Mouse (Mus musculus) T-helper 2 cell (primary cell): ENCODE results near the gene Stt3b.

Source experiments
- in situ Hi-C: fragments of 300-600 bp; cut with MboI, MseI; formaldehyde crosslinking; loops from one replicate; pipeline ENCODE4 v1.15.1; 2025; ENCODE audit warnings: high pct_unique_total_duplicates

The Stt3b gene

DNA sequence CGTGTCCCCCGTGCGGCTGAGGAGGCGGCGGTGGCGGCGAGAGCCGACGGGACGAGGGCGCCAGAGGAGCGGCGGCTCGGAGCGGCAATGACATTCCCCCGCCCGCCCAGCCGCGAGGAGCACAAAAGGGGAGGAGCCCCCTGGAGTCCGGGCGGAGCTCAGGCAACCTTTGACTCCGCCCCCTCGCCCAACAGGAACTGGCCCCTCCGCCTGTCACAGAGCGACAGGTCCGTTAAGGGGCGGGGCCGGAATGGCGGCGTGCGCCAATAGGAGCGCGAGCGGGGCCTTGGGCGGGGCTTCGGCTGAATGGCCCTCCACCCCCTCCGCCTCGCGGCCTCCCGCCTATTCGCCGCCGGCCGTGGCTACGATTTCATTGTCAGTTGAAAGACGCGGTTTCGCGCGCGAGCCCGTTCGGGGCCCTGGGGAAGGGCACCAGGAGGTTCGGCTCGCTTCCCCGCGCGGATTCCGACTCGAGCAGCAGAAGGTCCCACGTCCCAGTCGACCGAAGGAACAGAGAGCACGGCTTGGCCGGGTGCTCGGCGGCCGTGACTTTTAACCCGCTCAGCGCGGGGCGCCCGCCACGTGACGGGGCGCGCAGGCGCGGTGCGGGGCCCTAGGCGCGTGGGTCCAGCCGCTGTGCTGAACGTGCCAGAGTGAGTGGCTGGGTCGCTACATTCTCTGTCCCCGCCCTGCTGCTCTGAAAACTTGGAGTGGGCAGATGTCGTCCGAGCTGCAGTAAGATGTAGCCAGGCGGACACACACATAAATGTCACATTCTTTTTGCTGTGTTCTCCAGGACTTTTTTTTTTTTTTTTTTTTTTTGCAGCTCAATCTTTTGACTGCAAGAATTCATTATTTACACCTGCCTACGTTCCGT is at the start of gene Stt3b:
Gene Stt3b, minus strand, starts transcription at position 76 of the 877 bp plus-strand sequence.
- in situ Hi-C loops = loop anchor here (5.0 to 10.0 kb wide), 2 partner anchors 297 to 864 kb away; partner anchors contain the start of gene Tgfbr2

DNA sequence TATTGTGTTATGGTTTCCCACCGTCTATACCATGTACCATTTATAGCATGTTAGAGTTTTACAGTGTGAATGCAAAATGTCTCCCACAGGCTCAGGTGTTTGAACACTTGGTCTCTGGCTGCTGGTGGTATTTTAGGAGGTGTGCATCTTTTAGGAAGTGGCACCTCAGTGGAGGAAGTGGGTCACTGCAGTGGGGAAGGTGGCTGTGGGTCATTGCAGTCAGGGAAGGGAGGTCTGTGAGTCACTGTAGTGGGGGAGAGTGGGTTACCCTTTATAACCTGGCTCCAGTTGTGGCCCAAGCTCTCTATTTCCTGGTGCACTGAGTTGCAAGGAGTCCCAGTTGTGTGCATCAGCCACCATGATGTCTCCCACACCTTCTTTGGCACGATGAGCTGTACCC is 48.2 kb upstream of the Stt3b start:
- in situ Hi-C loops = no loop called here

DNA sequence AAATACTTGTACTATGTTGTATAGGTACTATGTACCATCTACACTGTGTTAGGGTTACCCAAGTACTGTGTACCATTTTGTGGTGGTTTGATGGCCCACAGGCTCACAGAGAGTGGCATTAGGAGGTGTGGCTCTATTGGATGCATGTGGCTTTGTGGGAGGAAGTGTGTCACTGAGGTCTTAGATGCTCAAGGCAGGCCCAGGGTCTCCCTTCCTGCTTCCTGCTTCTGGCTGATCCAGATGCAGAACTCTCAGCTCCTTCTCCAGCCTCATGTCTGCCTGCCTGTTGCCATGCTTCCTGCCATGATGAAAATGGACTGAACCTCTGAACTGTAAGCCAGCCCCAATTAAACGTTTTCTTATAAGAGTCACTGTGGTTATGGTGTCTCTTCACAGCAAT is 47.8 kb upstream of the Stt3b start:
- in situ Hi-C loops = no loop called here

DNA sequence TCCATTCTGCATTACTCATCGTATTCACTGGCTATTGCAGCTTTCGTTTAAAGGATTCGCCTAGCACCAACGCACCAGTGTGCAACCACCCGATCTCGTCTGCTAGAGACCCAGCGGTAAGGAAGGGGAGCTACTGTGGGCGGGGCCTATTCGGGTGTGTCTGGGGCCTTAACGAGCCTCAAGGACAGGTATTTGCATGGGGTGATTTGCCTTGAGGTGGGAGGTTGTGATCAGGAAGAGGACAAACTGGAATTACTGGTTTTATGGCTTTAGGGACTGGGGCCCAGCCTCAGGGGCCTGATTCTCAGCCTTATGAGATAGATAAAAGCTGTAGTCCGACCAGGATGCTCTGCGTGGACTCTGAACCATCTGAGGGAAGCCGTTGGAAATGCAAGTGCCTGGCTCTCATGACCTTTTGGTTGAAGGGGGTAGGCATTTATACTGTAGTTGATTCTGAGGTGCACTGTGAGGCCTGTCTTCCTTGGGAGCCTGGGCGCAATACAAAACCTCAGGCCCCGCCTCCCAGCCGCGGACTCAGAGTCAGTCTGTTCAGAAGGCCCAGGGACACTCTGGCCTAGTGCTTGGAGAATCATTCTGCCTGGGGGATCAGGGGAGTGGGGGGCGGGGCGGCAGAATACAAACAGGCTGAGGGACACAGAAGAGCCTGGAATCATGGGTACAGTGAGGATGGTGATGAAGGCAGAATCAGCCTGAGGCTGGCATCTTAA is 46.7 kb upstream of the Stt3b start:
- in situ Hi-C loops = no loop called here

DNA sequence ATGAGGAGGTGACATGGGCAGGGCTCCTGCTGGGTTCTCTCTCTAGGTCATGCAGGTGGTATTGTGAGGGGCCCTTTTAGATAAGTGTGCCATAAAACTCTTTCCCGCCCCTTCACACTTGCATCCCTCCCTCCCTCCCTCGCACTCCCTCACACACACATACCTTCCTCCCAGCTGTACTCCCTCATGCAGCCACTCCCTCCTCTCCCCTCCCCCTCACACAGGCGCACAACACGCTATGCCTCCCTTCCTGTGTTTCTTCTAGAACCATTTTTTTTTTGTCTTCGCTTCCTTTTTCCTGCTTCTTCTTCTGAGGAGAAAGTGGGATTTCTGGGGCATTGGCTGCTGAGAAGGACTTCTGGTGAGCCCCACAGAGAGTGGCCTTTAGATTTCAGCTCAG is 45.8 kb upstream of the Stt3b start:
- in situ Hi-C loops = no loop called here

DNA sequence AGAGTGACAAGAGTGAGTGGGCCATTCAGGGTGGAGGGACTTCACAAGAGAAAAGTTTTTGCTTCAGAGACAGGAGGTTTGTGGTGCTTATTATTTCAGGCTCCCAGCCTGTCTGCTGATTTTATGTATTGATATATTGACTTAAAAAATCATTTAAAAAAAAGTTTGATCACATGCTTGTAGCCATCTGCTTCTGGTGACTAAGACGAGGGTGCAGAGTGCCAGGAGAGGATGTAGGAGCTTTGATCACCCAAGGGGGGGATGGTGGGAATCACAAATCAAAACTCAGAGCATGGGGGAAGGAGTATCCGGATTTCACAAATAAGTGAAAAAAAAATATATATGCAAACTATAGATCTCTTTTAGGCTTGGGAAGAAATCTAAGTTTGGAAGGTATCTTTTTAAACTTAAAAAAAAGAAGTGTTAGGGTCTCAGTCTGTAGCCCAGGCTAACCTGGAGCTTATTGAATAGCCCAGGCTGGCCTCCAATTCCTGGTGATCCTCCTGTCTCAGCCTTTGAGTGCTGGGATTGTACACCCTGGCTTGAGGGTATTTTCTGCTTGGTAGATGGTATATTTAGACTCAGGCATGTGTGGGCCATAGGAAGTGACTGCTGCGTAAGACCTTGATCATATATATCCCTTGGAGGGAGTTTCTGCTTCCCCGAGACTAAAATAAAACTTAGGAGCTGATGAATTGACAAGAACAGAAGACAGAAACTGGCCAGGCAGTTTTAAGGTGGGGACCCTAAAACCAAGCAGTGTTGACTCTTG is 39.7 kb upstream of the Stt3b start:
- in situ Hi-C loops = no loop called here

DNA sequence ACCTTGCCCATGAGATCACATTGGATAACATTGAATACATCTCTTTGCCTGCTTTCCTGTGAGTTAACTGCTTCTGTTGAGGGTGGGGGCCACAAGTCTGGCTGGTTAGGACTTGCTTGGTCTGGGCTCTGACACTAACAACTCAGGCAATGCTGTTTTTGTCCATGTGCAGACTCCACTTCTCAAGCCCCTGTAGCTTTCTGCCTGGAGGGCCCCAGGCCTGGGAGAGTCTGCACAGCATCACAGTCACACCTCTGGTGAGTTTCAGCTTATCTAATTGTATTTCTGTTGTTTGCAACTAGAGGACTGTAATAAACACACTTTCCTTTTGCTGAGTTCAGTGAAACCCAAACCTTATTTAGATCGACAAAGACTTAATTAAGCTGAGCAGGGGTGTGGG is 38.9 kb upstream of the Stt3b start:
- in situ Hi-C loops = no loop called here

DNA sequence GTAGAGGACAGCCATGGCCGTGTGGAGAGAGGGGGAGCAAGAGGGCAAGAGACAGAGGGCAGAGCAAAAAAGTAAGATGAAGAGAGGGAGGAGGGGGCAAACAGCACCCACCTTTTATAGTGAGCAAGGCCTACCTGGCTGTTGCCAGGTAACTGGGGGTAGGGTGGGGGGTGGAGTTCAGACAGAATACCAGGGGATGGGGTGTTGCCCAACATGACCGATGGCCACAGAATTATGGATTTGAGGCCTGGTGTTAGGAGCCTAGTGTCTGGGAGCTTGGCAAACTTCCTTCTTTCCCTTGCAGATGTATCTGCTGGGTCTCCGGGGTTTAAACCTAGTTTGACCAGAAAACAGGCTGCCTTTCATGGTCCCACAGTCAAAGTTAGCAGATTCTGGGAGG is 34.7 kb upstream of the Stt3b start:
- in situ Hi-C loops = no loop called here

DNA sequence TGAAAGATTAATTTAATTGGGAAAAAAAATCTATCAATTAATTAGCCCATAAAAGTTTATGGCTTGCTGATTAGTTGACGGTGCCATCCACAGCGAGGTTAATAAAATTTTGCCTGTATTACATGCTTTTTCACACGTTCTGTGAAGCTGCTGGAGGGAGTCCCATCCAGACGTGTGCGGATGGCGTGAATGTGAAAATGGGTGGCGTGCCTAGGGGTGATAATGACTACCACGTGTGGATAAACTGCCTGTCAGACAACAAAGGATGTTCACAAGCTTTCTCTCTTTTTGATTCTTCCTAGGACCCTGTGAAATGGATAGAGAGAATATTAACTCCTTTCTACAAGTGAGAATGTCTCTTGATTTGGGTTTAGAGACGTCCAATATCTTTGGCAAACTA is 31.4 kb upstream of the Stt3b start:
- in situ Hi-C loops = no loop called here

DNA sequence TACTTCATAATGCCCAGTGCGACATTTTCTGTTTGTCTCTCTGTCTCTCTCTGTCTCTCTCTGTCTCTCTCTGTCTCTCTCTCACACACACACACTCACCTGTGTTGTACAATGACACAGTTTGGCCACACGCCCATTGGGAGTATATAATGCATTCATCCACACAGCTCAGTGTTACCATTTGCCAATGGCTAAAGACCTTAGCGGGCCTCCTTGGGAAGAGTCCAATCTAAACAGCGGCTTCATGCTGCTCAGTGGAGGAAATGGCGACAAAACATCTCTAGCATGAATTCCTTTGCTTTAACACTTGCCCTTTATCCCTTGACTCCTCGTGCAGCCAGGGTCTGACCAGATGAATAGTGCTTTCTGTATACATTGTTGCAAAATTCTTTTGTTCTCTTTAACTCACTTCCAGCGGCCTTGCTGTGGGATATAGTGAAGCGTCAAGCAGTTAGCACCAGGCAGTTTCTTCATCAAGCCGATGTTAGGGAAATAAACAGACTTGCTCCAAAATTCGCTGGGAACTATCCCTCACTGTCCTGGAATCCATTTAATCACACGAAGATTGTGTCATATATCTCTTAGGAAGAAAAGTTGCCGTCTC is 30.1 kb upstream of the Stt3b start:
- in situ Hi-C loops = no loop called here

DNA sequence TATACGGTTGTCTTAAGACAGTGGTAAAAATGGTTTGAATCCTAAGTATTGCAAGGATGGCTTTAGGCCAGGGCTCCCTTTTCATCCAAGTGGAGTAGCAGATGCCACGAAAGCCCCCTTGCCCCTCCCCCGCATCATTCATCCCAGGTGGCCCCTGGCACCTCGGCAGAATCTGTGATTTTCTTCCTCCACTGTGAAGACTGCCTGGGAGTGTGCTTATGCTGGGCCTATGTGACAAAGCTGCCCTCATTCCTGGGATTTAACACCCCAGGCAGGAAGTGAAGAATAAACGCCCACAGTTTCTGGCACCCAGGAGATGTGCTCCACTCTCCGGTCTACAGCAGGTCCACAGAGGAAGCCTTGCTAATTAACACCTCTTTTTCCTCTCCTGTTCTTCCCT is 28.6 kb upstream of the Stt3b start:
- in situ Hi-C loops = no loop called here

DNA sequence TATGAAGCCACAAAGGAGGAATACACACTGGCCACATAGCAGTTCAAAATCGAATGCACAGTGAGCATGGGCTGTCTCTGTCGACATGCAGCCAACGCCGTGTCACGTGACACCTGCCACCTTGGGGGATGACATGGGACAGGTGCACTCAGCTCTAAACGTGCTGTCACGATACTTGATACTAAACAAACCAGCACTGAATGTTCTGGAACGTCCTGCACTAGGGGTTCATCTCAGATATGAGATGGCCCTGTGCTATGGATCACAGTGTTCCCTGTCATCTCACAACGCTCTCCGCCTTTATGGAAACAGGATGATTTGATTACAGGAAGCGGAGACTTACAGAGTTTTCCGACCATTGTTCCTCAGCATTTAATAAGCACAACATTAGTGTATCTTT is 22.8 kb upstream of the Stt3b start:
- in situ Hi-C loops = no loop called here

DNA sequence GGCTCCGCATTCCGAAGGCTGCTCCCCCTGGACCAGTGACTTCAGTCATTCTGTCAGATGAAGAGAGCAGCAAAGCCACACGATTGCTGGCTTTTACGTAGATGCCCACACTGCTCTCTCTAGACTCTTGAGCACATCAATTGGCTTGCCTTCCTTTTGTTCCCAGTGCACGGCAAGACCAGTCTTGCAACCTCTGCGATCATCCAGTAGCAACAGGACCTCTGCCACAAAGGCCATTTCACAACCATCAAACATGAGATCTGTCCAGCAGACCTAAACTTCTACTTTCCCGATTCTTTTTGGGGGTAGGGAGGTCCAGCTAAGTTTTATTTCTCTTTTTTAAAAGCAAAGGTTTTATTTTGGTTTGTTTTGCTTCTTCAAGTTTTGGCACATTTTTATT is 22.1 kb upstream of the Stt3b start:
- in situ Hi-C loops = no loop called here

DNA sequence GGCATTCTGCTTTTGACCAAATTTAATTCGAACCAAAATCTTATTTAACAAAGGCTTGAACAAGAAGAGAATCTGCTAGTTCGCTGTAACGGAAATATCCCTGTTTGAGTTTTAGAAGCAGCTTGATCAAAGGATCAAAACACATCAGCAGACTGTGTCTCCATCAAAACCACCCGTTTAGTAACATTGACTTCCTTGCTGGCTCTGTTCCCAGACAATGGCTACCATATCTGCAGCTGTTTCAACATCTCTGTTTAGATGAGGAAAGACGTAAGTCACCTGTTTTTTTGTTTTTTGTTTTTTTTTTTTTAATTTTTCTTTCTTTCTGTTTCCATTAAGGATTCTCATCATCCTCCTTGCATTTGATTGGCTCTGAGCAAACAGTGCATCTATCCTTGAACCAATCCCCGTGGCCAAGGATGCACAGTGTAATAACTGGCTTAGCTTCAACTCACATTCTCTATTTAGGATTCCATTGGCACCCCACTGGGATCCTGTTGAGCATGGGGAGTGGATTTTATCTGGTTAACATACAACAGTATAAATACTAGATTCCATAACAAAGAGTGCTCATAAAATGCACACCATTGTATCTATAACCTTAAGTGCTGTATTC is 20.7 kb upstream of the Stt3b start:
- in situ Hi-C loops = no loop called here

DNA sequence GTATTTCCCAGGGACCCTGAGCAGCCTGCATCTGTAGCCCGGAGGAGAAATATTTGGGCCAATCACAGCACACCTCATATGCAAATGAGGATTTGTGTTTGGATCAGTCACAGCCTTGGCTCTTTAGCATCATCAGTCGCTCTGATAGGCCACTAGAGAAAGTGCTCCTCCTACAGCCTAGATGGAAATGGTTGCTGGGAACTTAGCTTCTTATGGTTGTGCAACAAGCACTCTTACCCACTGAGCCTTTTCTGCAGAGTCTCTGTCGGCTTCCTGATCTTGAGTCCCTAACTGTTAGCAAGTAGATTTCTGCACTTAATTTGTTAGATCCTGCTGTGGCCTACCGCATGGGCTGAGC is 16.3 kb upstream of the Stt3b start:
- in situ Hi-C loops = no loop called here

DNA sequence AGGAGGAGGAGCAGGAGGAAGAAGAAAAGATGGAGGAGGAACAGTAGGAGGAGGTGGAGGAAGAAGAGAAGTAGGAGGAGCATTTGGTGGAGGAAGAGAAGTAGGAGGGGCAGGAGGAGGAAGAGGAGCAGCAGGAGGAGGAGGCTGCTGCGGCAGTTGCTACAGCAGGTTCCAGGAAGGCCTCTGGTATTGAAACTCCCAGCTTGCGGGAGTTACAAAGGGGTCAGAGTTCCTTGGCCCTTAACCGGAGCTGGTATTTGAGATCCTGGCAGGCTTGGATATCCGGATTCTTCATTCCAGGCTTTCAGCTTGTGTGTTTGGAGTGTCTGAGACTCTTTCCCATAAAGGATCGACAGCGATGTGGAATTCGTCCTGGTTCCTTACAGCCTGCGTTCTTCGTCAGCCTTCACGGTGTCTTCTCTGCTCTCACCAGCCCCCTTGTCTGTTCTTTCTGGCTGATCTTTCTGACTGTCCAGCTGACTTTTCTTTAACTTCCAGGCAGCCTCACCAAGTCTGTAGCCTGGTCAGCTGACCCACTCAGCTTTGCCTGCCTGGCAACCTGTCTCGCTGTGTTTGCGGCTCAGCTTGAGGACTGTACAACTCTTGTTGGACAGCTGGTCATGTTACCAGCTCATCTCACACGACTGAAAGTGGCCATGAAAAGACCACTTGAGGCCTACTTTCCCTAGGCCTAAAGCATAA is 15.8 kb upstream of the Stt3b start:
- in situ Hi-C loops = no loop called here

DNA sequence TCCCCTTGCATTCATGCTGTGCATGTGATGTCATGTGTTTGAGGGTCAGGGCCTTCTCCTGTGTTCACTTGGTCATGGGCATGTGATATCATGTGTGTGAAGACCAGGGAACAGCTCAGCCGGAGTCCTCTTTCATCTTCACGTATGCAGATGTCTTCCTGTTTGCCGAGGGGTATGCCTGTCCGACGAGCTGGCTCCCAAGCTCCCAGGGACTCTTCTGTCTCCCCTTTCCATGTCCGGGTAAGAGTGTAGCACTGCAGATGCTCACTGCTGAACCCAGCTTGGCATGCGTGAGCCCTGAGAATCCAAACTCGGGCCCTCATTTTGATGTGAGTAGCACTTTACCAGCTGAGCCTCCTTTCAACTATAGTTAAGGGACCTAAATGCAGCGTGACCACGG is 13.4 kb upstream of the Stt3b start:
- in situ Hi-C loops = no loop called here

DNA sequence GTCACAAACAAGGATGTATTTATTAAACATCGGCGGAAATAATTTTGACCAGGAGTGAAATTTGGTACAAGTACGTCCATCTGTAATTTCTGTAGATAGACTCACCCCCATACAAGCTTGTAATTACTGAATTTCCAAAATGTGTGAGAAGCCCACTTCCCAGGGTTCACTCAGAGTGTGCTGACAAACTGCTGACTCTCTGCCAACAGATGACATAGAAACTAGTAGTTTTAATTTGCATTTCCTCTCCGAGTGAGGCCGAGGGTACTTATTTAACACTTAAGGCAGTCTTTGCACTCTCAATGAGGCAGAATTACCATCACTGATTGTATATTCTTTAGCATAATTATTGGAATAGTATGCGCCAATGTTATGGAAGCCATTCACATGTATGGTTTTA is 12.2 kb upstream of the Stt3b start:
- in situ Hi-C loops = no loop called here

DNA sequence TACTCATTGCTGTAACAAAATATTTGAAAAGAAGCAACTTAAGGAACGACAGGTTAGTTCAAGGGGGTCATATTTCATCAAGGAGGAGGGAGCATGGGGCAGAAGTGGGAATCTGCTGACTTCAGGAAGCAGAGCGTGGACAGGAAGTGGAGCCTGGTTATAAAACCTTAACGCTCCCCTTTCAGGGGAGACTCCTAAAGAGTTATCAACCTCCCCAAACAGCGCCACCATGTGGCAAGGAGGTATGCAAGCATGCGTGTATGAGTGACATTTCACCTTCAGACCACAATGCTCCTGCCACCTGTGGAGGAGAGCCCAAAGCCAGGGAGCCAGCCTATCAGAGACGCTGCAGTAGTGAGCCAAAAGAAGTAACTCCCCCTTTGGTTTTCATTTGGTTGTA is 10.8 kb upstream of the Stt3b start:
- in situ Hi-C loops = no loop called here

DNA sequence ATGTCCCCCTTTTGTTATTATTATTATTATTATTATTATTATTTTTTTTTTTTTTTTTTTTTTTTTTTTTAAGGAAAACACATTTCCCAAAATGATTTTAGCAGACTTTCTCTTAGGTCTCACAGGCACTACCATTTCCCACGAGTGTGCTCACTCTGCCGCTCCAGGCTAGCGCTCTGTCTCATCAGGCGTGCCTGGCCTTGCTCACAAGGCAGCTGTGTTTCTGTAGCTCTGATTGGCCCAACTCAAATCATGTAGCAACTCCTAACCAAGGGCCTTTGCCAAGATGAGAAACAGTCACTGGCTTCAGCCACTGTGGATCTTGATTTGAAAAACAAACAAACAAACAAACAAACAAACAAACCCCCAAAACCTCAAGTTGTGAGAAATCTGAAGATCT is 9.9 kb upstream of the Stt3b start:
- in situ Hi-C loops = no loop called here
